Mouse (Mus musculus) MEL (cell line): Measurements from ENCODE around the gene Nras. TPM values are rescaled to one million over a fixed set of nuclear protein-coding genes. Genes with fewer than 3 reads are reported as not detected.

ENCODE experiments used
- DNase-seq: peaks from one replicate; pipeline ENCODE4 v3.0.0; 2011; ENCODE audit warnings: low read depth, low spot score
- H3K27ac ChIP-seq: 2 replicates; pipeline ENCODE4 v1.5.1; 2012; ENCODE audit warnings: low read depth, mild to moderate bottlenecking, control low read depth, low read length, moderate library complexity; ENCODE audit not compliant: control insufficient read depth
- H3K27me3 ChIP-seq, 2 experiments: fragments of 150-350 bp in 1 of 2; sonication (generic) in 1 of 2; 2 replicates each; pipeline ENCODE4 v1.6.1; 2012; ENCODE audit warnings: low read length in 2 of 2, mild to moderate bottlenecking in 2 of 2, improper control_type of control experiment in 1 of 2, moderate library complexity in 1 of 2; ENCODE audit not compliant: insufficient read depth in 2 of 2, control insufficient read depth in 1 of 2
- H3K36me3 ChIP-seq, 2 experiments: 2 replicates each; pipeline ENCODE4 v1.6.1; 2012 to 2014; ENCODE audit warnings: low read length in 2 of 2, improper control_type of control experiment in 1 of 2, inconsistent platforms in 1 of 2, mild to moderate bottlenecking in 1 of 2; ENCODE audit not compliant: insufficient read depth in 2 of 2, control insufficient read depth in 1 of 2
- H3K4me1 ChIP-seq, 2 experiments: fragments of 150-350 bp in 1 of 2; sonication (generic) in 1 of 2; 2 replicates each; pipeline ENCODE4 v1.6.1; 2012; ENCODE audit warnings: low read length in 2 of 2, improper control_type of control experiment in 1 of 2, mild to moderate bottlenecking in 1 of 2; ENCODE audit not compliant: insufficient read depth in 2 of 2, control insufficient read depth in 1 of 2
- H3K4me3 ChIP-seq, 2 experiments: fragments of 150-350 bp in 1 of 2; sonication (generic) in 1 of 2; 2 replicates each; pipeline ENCODE4 v1.5.1; 2012; ENCODE audit warnings: low read depth in 2 of 2, low read length in 2 of 2, mild to moderate bottlenecking in 2 of 2, moderate library complexity in 2 of 2, control low read depth in 1 of 2, improper control_type of control experiment in 1 of 2; ENCODE audit not compliant: control insufficient read depth in 1 of 2, insufficient read depth in 1 of 2
- H3K79me2 ChIP-seq: 2 replicates; pipeline ENCODE4 v1.6.1; 2012; ENCODE audit warnings: mild to moderate bottlenecking, low read length, moderate library complexity; ENCODE audit not compliant: control insufficient read depth, poor library complexity, insufficient read depth
- H3K9ac ChIP-seq: 2 replicates; pipeline ENCODE4 v1.6.1; 2012; ENCODE audit warnings: low read depth, mild to moderate bottlenecking, control low read depth, low read length, moderate library complexity; ENCODE audit not compliant: control insufficient read depth, poor library complexity, severe bottlenecking
- H3K9me3 ChIP-seq: fragments of 150-350 bp; sonication (generic); replicated peaks from 2 replicates; pipeline ENCODE4 v1.6.1; 2012; ENCODE audit warnings: mild to moderate bottlenecking, low read length, improper control_type of control experiment, moderate library complexity; ENCODE audit not compliant: insufficient read depth
- BHLHE40 ChIP-seq: IDR thresholded peaks from 2 replicates; pipeline ENCODE4 v1.6.1; 2012; ENCODE audit warnings: low read depth, mild to moderate bottlenecking, inconsistent platforms, low read length, improper control_type of control experiment, borderline replicate concordance
- ELF1 ChIP-seq: IDR thresholded peaks from 2 replicates; pipeline ENCODE4 v1.6.1; 2014; ENCODE audit warnings: low read depth, mild to moderate bottlenecking, inconsistent platforms, low read length, improper control_type of control experiment, moderate library complexity
- EP300 ChIP-seq, 2 experiments: IDR thresholded peaks; 2 replicates each; pipeline ENCODE4 v1.6.1; 2011; ENCODE audit warnings: improper control_type of control experiment in 2 of 2, low read length in 2 of 2, low read depth in 1 of 2, mild to moderate bottlenecking in 1 of 2
- GATA1 ChIP-seq: IDR thresholded peaks from 2 replicates; pipeline ENCODE4 v1.6.1; 2011; ENCODE audit warnings: low read depth, low read length, improper control_type of control experiment
- HCFC1 ChIP-seq: IDR thresholded peaks from 2 replicates; pipeline ENCODE4 v1.6.1; 2012; ENCODE audit warnings: low read depth, mild to moderate bottlenecking, inconsistent platforms, low read length, improper control_type of control experiment, moderate library complexity
- KAT2A ChIP-seq: conservative IDR thresholded peaks from 2 replicates; pipeline ENCODE4 v1.6.1; 2012; ENCODE audit warnings: low read depth, low read length, improper control_type of control experiment, inconsistent platforms
- MAZ ChIP-seq: IDR thresholded peaks from 2 replicates; pipeline ENCODE4 v1.6.1; 2012; ENCODE audit warnings: low read depth, mild to moderate bottlenecking, inconsistent platforms, low read length, improper control_type of control experiment
- MEF2A ChIP-seq: IDR thresholded peaks from 2 replicates; pipeline ENCODE4 v1.6.1; 2014; ENCODE audit warnings: low read depth, mild to moderate bottlenecking, inconsistent platforms, low read length, improper control_type of control experiment; ENCODE audit not compliant: poor library complexity, insufficient replicate concordance, severe bottlenecking; ENCODE audit errors: extremely low read depth
- MXI1 ChIP-seq: IDR thresholded peaks from 2 replicates; pipeline ENCODE4 v1.6.1; 2011; ENCODE audit warnings: mild to moderate bottlenecking, low read depth, low read length, improper control_type of control experiment
- MYB ChIP-seq: IDR thresholded peaks from 2 replicates; pipeline ENCODE4 v1.6.1; 2011; ENCODE audit warnings: mild to moderate bottlenecking, low read depth, low read length, improper control_type of control experiment
- NELFE ChIP-seq: IDR thresholded peaks from 2 replicates; pipeline ENCODE4 v1.6.1; 2011; ENCODE audit warnings: low read depth, low read length, improper control_type of control experiment
- NRF1 ChIP-seq: IDR thresholded peaks from 2 replicates; pipeline ENCODE4 v1.6.1; 2014; ENCODE audit warnings: low read depth, mild to moderate bottlenecking, inconsistent platforms, low read length, improper control_type of control experiment, moderate library complexity; ENCODE audit not compliant: poor library complexity, insufficient read depth, severe bottlenecking
- POLR2A ChIP-seq, 2 experiments: IDR thresholded peaks; 2 replicates each; pipeline ENCODE4 v1.6.1; 2011 to 2012; ENCODE audit warnings: low read length in 2 of 2, mild to moderate bottlenecking in 2 of 2, control low read depth in 1 of 2, improper control_type of control experiment in 1 of 2, low read depth in 1 of 2, moderate library complexity in 1 of 2; ENCODE audit not compliant: control insufficient read depth in 1 of 2, insufficient read depth in 1 of 2, poor library complexity in 1 of 2
- RAD21 ChIP-seq: IDR thresholded peaks from 2 replicates; pipeline ENCODE4 v1.6.1; 2011; ENCODE audit warnings: mild to moderate bottlenecking, low read depth, low read length, improper control_type of control experiment
- RCOR1 ChIP-seq: IDR thresholded peaks from 2 replicates; pipeline ENCODE4 v1.6.1; 2012; ENCODE audit warnings: low read depth, mild to moderate bottlenecking, inconsistent platforms, low read length, improper control_type of control experiment
- SMC3 ChIP-seq: IDR thresholded peaks from 2 replicates; pipeline ENCODE4 v1.6.1; 2011; ENCODE audit warnings: low read depth, low read length, improper control_type of control experiment
- TAL1 ChIP-seq: IDR thresholded peaks from 2 replicates; pipeline ENCODE4 v1.6.1; 2012; ENCODE audit warnings: mild to moderate bottlenecking, inconsistent platforms, low read length, moderate library complexity, mixed read lengths
- TBP ChIP-seq: IDR thresholded peaks from 2 replicates; pipeline ENCODE4 v1.8.0; 2011; ENCODE audit warnings: low read depth, low read length, improper control_type of control experiment
- ZC3H11A ChIP-seq: IDR thresholded peaks from 2 replicates; pipeline ENCODE4 v1.6.1; 2012; ENCODE audit warnings: low read depth, mild to moderate bottlenecking, inconsistent platforms, low read length, improper control_type of control experiment
- ZMIZ1 ChIP-seq: IDR thresholded peaks from 2 replicates; pipeline ENCODE4 v1.6.1; 2012; ENCODE audit warnings: low read depth, mild to moderate bottlenecking, inconsistent platforms, low read length, improper control_type of control experiment, moderate library complexity
- ZNF384 ChIP-seq: IDR thresholded peaks from 2 replicates; pipeline ENCODE4 v1.6.1; 2012; ENCODE audit warnings: low read depth, mild to moderate bottlenecking, inconsistent platforms, low read length, improper control_type of control experiment
- polyA plus RNA-seq, 2 experiments: library from polyadenylated mRNA; stranded (reverse) in 1 of 2; unstranded in 1 of 2; fragments of >175 nt in 1 of 2; fragments of >200 nt in 1 of 2; gene quantifications; 2 replicates each; pipeline versions ENCODE4 v1.2.1 to v1.2.4; 2012; ENCODE audit warnings: low replicate concordance in 2 of 2, low read depth in 1 of 2; ENCODE audit not compliant: insufficient read length in 2 of 2, insufficient read depth in 1 of 2, missing spikeins in 1 of 2
- total RNA-seq: library from RNA; depleted of rRNA; stranded (reverse); fragments of 300-350 nt; gene quantifications from 2 replicates; pipeline ENCODE4 v1.2.3, GENCODE M21; 2012

Gene Nras
- total and polyA plus RNA-seq, 3 experiments = 92.0 to 193 (median 95.3) TPM

DNA sequence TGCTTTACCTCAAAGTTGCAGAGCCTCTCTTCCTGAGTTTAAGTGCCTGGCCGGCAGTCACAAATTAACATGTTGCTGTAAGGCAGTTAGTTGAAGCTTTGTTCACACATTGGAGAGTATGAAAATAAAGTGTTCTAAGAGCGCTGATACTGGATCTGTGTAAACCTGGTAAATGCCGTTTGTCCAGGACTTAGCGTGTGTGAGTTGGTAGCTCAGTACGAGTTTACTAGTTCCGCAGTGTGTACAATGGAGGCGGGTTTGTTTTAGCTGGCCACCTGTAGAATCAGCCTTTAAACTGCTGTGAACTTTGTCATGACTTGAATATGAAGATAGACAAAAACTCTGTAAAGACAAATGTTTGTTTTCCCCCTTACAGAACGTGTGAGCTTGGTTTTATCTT lies 8.8 kb downstream of the Nras start:
- no peak overlapping the region for H3K27ac ChIP-seq
- TF ChIP-seq ZNF384 = 0 out of 2 replicates have a peak, but pooled peaks have one; percentile 17
- TF ChIP-seq TAL1 = no peak
- TF ChIP-seq, all 39 proteins: peak for 1
- Histone ChIP-seq H3K36me3 (peaks cover 0 to 12% of the 10 kb centered on the region in 2 experiments; a peak in 3 of 4 replicates), H3K27me3 (no peaks in the 10 kb centered on the region), H3K4me3 (no peak overlapping the region), H3K4me1 (no peaks in the 10 kb centered on the region), H3K9ac (no peak overlapping the region), H3K9me3 (no peaks in the 10 kb centered on the region), H3K79me2 (no peaks in the 10 kb centered on the region)
- no peak for DNase-seq

DNA sequence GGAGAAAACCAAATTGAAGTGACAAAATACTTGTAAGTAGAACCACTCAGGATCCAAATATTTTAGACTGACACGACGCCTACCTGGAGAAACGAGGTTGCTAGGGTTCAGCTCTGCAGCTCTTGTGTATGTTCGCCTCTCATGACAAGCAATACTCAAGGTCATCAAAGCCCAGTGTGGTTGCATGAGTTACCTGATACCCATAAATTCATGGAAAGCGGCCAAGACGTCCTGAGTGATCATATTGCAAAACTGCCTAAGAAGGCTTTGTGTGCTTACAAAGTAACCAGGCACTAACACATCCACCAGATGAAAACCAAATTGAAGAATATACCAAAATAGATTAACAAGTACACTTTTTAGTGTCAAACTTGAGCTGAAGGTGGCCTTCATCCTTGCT lies 10.9 kb downstream of the Nras start:
- H3K27me3 ChIP-seq = no peaks in the 10 kb centered on the region
- H3K4me3 ChIP-seq = no peak overlapping the region
- no peaks in the 10 kb centered on the region for H3K9me3 ChIP-seq
- H3K79me2 ChIP-seq = no peaks in the 10 kb centered on the region
- no peak overlapping the region for H3K27ac ChIP-seq
- peaks cover 0 to 6% of the 10 kb centered on the region in 2 experiments; a peak in 3 of 4 replicates for H3K36me3 ChIP-seq
- TF ChIP-seq GATA1 (no peak), EP300 (IDR thresholded peaks at IDR 0.05; ENCODE audit: low read depth in 1 of 2, low read length in 2 of 2) (no peak), KAT2A (no peak), RCOR1 (no peak), MAZ (no peak), SMC3 (no peak), BHLHE40 (no peak), ZMIZ1 (no peak), POLR2A (IDR thresholded peaks at IDR 0.05; ENCODE audit: control insufficient read depth in 1 of 2, insufficient read depth in 1 of 2, low read depth in 1 of 2, low read length in 2 of 2, poor library complexity in 1 of 2) (no peak), TBP (no peak), MEF2A (no peak), MYB (no peak), MXI1 (no peak), RAD21 (no peak), NELFE (no peak), NRF1 (no peak), HCFC1 (no peak), ELF1 (no peak), ZNF384 (no peak), ZC3H11A (no peak)
- no peak for DNase-seq
- no peak overlapping the region for H3K9ac ChIP-seq
- no peaks in the 10 kb centered on the region for H3K4me1 ChIP-seq
